Mouse (Mus musculus): ENCODE results near the gene Prep.

DNA sequence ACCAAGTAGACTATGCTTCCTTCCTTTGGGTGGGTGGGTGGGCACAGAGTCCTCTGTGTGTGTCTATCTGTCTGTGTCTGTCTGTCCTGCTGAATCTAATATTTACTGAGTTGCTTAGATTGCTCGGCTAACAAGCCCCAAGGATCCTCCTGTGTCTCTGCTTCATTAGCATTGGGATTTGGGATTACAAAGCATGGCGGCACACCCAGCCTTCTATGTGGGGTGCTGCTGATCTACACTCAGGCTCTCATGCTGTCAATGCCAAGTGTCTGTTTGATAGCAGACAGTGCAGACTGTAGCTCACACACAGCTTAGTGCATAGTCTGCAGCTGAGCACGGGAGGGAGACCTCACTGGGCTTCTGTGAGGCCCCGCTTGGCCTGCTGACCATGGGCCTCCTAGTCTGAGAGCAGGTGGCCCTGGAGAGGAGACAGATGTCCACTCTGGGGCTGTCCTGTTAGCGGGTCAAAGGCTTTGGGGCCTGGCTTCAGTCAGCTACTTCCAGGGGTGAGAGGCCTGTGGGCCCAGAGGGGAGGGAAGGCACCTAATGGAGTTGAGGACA is 8.6 kb downstream of the Prep start:
- TF ChIP-seq CTCF (conservative IDR thresholded peaks at IDR 0.05; ENCODE audit: insufficient read depth, insufficient read length, low read depth, low read length) = no peak
- TF ChIP-seq POLR2A (IDR thresholded peaks at IDR 0.05; ENCODE audit: low read depth, low read length) = no peak
